Mouse (Mus musculus) neural tube, embryonic 12.5 days (tissue): Measurements from ENCODE around the gene Chrna3. TPM values are rescaled to one million over a fixed set of nuclear protein-coding genes. Genes with fewer than 3 reads are reported as not detected.
A peak's percentile ranks its signal among the peaks of the same experiment; 100 is the strongest.

ENCODE experiments used
- ATAC-seq: fragments of 200-750 bp; cut with Nextera tagmentation; 2 replicates; pipeline ENCODE4 v1.8.0; 2017; ENCODE audit warnings: low read depth, mild to moderate bottlenecking, moderate TSS enrichment, moderate library complexity; ENCODE audit not compliant: low FRiP score
- H3K27ac ChIP-seq: fragments of 300-500 bp; sonication (generic); 2 replicates; pipeline ENCODE4 v1.5.1; 2016
- H3K27me3 ChIP-seq: fragments of 300-500 bp; sonication (generic); replicated peaks from 2 replicates; pipeline ENCODE4 v1.6.1; 2016; ENCODE audit warnings: mild to moderate bottlenecking
- H3K36me3 ChIP-seq: fragments of 300-500 bp; sonication (generic); 2 replicates; pipeline ENCODE4 v1.6.1; 2016; ENCODE audit warnings: mild to moderate bottlenecking
- H3K4me1 ChIP-seq: fragments of 300-500 bp; sonication (generic); 2 replicates; pipeline ENCODE4 v1.6.1; 2016
- H3K4me2 ChIP-seq: fragments of 300-500 bp; sonication (generic); replicated peaks from 2 replicates; pipeline ENCODE4 v1.6.1; 2016; ENCODE audit warnings: mild to moderate bottlenecking
- H3K4me3 ChIP-seq: fragments of 300-500 bp; sonication (generic); 2 replicates; pipeline ENCODE4 v1.5.1; 2016
- H3K9ac ChIP-seq: fragments of 300-500 bp; sonication (generic); 2 replicates; pipeline ENCODE4 v1.6.1; 2016; ENCODE audit warnings: mild to moderate bottlenecking
- H3K9me3 ChIP-seq: fragments of 300-500 bp; sonication (generic); 2 replicates; pipeline ENCODE4 v1.6.1; 2016; ENCODE audit warnings: mild to moderate bottlenecking
- WGBS: fragments of 180-500 bp; shearing (Covaris S2); methylation state at CpG from one replicate; pipeline ENCODE4 v1.1.7; 2016; 5-methylcytosine and 5-hydroxymethylcytosine counted together
- polyA plus RNA-seq: library from polyadenylated mRNA; unstranded; fragments of >200 nt; fragmentation: Nextera tagmentation; extraction: Ambion mirVana; gene quantifications from 2 replicates; pipeline ENCODE4 v1.2.1, GENCODE M21; 2016

Gene Chrna3
- polyA plus RNA-seq, 1 experiment from 2014 or later: 30.7 TPM

DNA sequence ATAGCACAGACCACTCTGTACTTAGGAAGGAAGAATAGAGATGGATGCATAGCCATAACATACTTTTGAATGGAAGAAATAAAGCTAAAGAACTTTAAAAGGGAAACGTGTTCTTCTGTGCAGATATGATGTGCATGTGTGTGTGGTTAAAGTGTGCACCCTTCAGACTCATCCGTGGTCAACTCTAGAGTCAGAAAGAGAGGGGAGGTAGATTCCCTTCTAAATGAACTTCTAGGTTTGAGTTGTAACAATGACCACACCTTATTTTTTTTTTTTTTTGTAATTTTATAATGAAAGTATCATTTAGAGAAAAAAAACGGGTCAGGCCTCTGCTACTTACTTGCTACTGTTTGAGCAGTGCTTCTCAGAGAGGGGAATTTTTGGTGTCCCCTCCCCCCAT lies 36.0 kb downstream of the Chrna3 start:
- Histone ChIP-seq H3K4me2 (no peak overlapping the region), H3K4me3 (no peak overlapping the region), H3K9ac (no peak overlapping the region), H3K27ac (no peak overlapping the region), H3K9me3 (no peaks in the 10 kb centered on the region), H3K27me3 (no peaks in the 10 kb centered on the region), H3K4me1 (no peaks in the 10 kb centered on the region), H3K36me3 (no peaks in the 10 kb centered on the region)
- ATAC-seq: no peak
- WGBS: 83% methylated on average over 3 of the region's 3 CpGs

DNA sequence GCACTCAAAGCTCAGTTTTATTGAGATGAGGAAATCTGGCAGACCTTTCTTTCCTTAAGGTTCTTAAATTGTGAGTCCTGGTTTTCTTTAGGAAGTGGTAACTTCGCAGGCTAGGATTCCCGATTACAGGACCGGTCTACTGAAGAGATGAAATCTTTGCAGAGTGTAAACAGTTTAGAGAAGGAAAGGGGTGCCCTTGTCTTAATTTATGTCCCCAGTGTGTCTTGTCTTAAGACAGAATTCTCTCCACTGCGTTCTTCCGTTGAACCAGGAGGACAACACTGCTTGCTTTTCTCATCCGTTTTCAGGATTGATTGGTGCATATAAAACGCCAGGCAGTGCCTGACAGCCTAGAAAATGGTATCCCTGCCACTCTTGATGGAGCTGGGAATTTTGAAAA lies 44.0 kb downstream of the Chrna3 start:
- WGBS: 4% methylated on average over 7 of the region's 7 CpGs
- H3K27me3 ChIP-seq: peaks cover 14% of the 10 kb centered on the region

DNA sequence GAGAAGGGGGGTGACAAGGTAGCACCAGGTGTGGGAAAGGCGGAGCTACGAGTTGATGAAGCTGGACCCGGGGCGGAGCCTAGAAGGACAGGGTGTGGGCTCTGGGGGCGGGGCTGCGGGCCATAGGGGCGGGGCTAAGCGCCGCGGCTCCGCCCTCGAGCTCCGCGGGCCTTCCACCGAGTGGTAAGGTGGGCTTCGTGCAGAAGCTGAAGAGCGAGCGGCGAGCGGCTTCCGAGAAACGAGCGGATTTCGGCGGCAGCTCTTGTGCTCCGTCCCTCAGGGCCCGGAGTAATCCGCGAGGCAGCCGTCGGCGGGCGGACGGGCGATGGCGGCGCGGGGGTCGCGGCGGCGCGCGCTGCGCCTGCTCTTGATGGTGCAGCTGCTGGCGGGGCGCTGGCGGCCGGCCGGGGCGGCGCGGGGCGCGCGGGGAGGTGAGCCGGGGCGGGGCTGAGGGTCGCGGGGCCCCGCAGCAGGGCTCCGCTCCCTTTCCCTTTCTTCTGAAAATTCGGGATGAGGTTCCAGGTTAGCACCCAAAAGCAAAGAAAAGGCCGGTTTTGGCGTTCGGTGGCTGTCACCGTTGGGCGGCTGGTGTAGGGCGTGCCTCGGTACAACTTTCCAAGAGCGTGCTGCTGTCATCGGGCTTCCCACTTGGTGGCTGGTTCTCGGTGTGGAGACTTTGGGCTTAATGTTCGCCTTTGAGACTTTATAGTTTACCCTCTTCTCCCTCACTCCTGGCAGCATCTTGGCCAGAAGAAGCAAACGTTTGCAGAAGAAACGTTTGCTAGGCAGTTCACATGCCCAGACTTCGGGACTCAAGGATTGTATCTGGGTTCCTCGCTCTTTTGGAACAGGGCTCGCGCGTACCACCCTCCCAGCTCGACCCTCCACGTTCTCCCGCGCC lies 44.8 kb downstream of the Chrna3 start:
- Histone ChIP-seq H3K36me3 (no peaks in the 10 kb centered on the region), H3K27ac (no peak overlapping the region)
- WGBS: under 1% methylated on average over 85 of the region's 85 CpGs

More for the DNA sequence above, 44.0 kb downstream of the Chrna3 start:
- H3K9me3 ChIP-seq: no peaks in the 10 kb centered on the region
- H3K4me3 ChIP-seq: peak overlapping the region; percentile 61; the same call in 1 of the 2 replicates
- no peak overlapping the region for H3K9ac ChIP-seq
- no peak overlapping the region for H3K27ac ChIP-seq
- ATAC-seq: no peak
- H3K4me2 ChIP-seq: peak overlapping the region; percentile 83
- peaks cover 11% of the 10 kb centered on the region for H3K4me1 ChIP-seq
- H3K36me3 ChIP-seq: no peaks in the 10 kb centered on the region

GRCm38 (mm10) chr9:54980674-54981073 lies 45.7 kb downstream of the Chrna3 start, which contains the start of gene Chrna5:
Gene Chrna5 (plus strand): TSS chr9:54980880.
- WGBS: 54% methylated on average over 8 of the region's 8 CpGs

More for the DNA sequence above, 44.8 kb downstream of the Chrna3 start:
- Histone ChIP-seq H3K4me1 (peaks cover 11% of the 10 kb centered on the region), H3K9ac (peak overlapping the region; percentile 64), H3K4me2 (peak overlapping the region; percentile 83), H3K4me3 (peak overlapping the region; percentile 61), H3K9me3 (no peaks in the 10 kb centered on the region), H3K27me3 (peaks cover 14% of the 10 kb centered on the region)
- ATAC-seq: peak; percentile 93

GRCm38 (mm10) chr9:54969972-54970637 lies 56.3 kb downstream of the Chrna3 start:
- no peak overlapping the region for H3K4me3 ChIP-seq
- no peak overlapping the region for H3K9ac ChIP-seq
- H3K27ac ChIP-seq: no peak overlapping the region
- H3K4me1 ChIP-seq: no peaks in the 10 kb centered on the region
- H3K27me3 ChIP-seq: no peaks in the 10 kb centered on the region
- WGBS: 81% methylated on average over 8 of the region's 8 CpGs
- no peaks in the 10 kb centered on the region for H3K9me3 ChIP-seq
- H3K36me3 ChIP-seq: no peaks in the 10 kb centered on the region
- ATAC-seq: no peak
- H3K4me2 ChIP-seq: no peak overlapping the region

More at GRCm38 (mm10) chr9:54980674-54981073, 45.7 kb downstream of the Chrna3 start, which contains the start of gene Chrna5:
- peak within 1 kb of the TSS; percentile 61 for H3K4me3 ChIP-seq
- no peak within 1 kb of the TSS for H3K27ac ChIP-seq
- peak within 1 kb of the TSS; percentile 83 for H3K4me2 ChIP-seq
- no peaks in the 10 kb centered on the region for H3K36me3 ChIP-seq
- H3K9ac ChIP-seq: peak within 1 kb of the TSS; percentile 64
- peaks cover 14% of the 10 kb centered on the region for H3K27me3 ChIP-seq
- H3K9me3 ChIP-seq: no peaks in the 10 kb centered on the region
- ATAC-seq: no peak
- peaks cover 11% of the 10 kb centered on the region for H3K4me1 ChIP-seq

- Histone ChIP-seq H3K9ac (no peak overlapping the region), H3K9me3 (peaks cover 4% of the 10 kb centered on the region; the same call in 1 of the 2 replicates), H3K27ac (no peak overlapping the region), H3K4me3 (no peak overlapping the region), H3K36me3 (peaks cover 16% of the 10 kb centered on the region), H3K27me3 (no peaks in the 10 kb centered on the region), H3K4me2 (no peak overlapping the region), H3K4me1 (no peaks in the 10 kb centered on the region)
- ATAC-seq: no peak
Measured at GRCm38 (mm10) chr9:54963669-54964068, 62.7 kb downstream of the Chrna3 start.

GRCm38 (mm10) chr9:54961059-54961458 lies 65.3 kb downstream of the Chrna3 start:
- H3K9me3 ChIP-seq: peaks cover 4% of the 10 kb centered on the region; the same call in 1 of the 2 replicates
- H3K27me3 ChIP-seq: no peaks in the 10 kb centered on the region
- H3K4me3 ChIP-seq: no peak overlapping the region
- peaks cover 42% of the 10 kb centered on the region for H3K36me3 ChIP-seq
- no peaks in the 10 kb centered on the region for H3K4me1 ChIP-seq
- no peak overlapping the region for H3K4me2 ChIP-seq
- H3K9ac ChIP-seq: no peak overlapping the region
- H3K27ac ChIP-seq: no peak overlapping the region
- no peak for ATAC-seq
- WGBS: 96% methylated on average over 4 of the region's 4 CpGs

Other genes with a start within 250 kb of the Chrna3 start
- gene Ireb2, start 162.8 kb downstream of the Chrna3 start, polyA plus RNA-seq: 59.6 and 64.5 TPM in 2 replicates
- gene Hykk, start 109.3 kb downstream of the Chrna3 start, polyA plus RNA-seq: 4.1 and 4.4 TPM in 2 replicates
- gene Psma4, start 75.8 kb downstream of the Chrna3 start, polyA plus RNA-seq: 282 and 287 TPM in 2 replicates
- 0.87 and 0.92 TPM in 2 replicates for gene AY074887, start 75.6 kb downstream of the Chrna3 start, polyA plus RNA-seq
- gene Chrna5, start 45.7 kb downstream of the Chrna3 start, polyA plus RNA-seq: 6.3 and 6.8 TPM in 2 replicates
- gene Chrnb4, start 22.2 kb upstream of the Chrna3 start, polyA plus RNA-seq: 2.7 and 3.7 TPM in 2 replicates
- 52.7 and 54.5 TPM in 2 replicates for gene Ube2q2, start 122.3 kb upstream of the Chrna3 start, polyA plus RNA-seq
- 80.7 and 82.8 TPM in 2 replicates for gene Fbxo22, start 182.4 kb upstream of the Chrna3 start, polyA plus RNA-seq